Mouse (Mus musculus) CH12F3 (cell line): Measurements from ENCODE around the gene Hsd17b6.

Experiments used
- in situ Hi-C: fragments of 300-500 bp; cut with MboI; formaldehyde crosslinking; loops from 2 replicates; pipeline ENCODE4 v1.14.3; 2020; ENCODE audit warnings: low sequenced_read_pairs

The Hsd17b6 gene

GRCm38 (mm10) chr10:128008207-128008889 is 937 bp upstream of the Hsd17b6 start:
- in situ Hi-C loops: loop anchor here (5.0 to 10.0 kb wide), 2 partner anchors 46 to 64 kb away; no protein-coding TSS in a partner anchor

- in situ Hi-C loops: loop anchor here (5.0 to 10.0 kb wide), 2 partner anchors 43 to 61 kb away; no protein-coding TSS in a partner anchor
Observed at GRCm38 (mm10) chr10:128005479-128005878, 1.9 kb downstream of the Hsd17b6 start.

GRCm38 (mm10) chr10:128004918-128005317 is 2.5 kb downstream of the Hsd17b6 start:
- in situ Hi-C loops: loop anchor here (5.0 to 10.0 kb wide), 2 partner anchors 43 to 60 kb away; no protein-coding TSS in a partner anchor

GRCm38 (mm10) chr10:128003281-128003801 is 4.1 kb downstream of the Hsd17b6 start:
- in situ Hi-C loops: loop anchor here (10.0 kb wide), 1 partner anchor 59 kb away; no protein-coding TSS in a partner anchor

GRCm38 (mm10) chr10:127998260-127998659 is 9.2 kb downstream of the Hsd17b6 start:
- in situ Hi-C loops: no loop called here

- in situ Hi-C loops: no loop called here
Observed at GRCm38 (mm10) chr10:127996690-127997089, 10.7 kb downstream of the Hsd17b6 start.

GRCm38 (mm10) chr10:127985601-127986000 is 21.8 kb downstream of the Hsd17b6 start:
- in situ Hi-C loops: no loop called here

GRCm38 (mm10) chr10:127984650-127985049 is 22.8 kb downstream of the Hsd17b6 start:
- in situ Hi-C loops: no loop called here

- in situ Hi-C loops: no loop called here
Observed at GRCm38 (mm10) chr10:127975503-127975902, 31.9 kb downstream of the Hsd17b6 start.

- in situ Hi-C loops: no loop called here
Observed at GRCm38 (mm10) chr10:127974062-127974461, 33.3 kb downstream of the Hsd17b6 start.

GRCm38 (mm10) chr10:127971135-127971534 is 36.3 kb downstream of the Hsd17b6 start:
- in situ Hi-C loops: no loop called here

- in situ Hi-C loops: no loop called here
Observed at GRCm38 (mm10) chr10:127970359-127970831, 37.0 kb downstream of the Hsd17b6 start.

- in situ Hi-C loops: no loop called here
Observed at GRCm38 (mm10) chr10:127969820-127970219, 37.6 kb downstream of the Hsd17b6 start.

- in situ Hi-C loops: no loop called here
Observed at GRCm38 (mm10) chr10:127966506-127966905, 40.9 kb downstream of the Hsd17b6 start.

- in situ Hi-C loops: loop anchor here (5.0 kb wide), 1 partner anchor 43 kb away; the partner anchor contains the start of gene Hsd17b6
Observed at GRCm38 (mm10) chr10:127964004-127964403, 43.4 kb downstream of the Hsd17b6 start.

GRCm38 (mm10) chr10:127962451-127962850 is 45.0 kb downstream of the Hsd17b6 start:
- in situ Hi-C loops: loop anchor here (5.0 kb wide), 1 partner anchor 45 kb away; the partner anchor contains the start of gene Hsd17b6

GRCm38 (mm10) chr10:127959161-127959679 is 48.2 kb downstream of the Hsd17b6 start:
- in situ Hi-C loops: no loop called here

GRCm38 (mm10) chr10:127956168-127956816 is 51.1 kb downstream of the Hsd17b6 start:
- in situ Hi-C loops: no loop called here

- in situ Hi-C loops: no loop called here
Observed at GRCm38 (mm10) chr10:127955034-127955433, 52.4 kb downstream of the Hsd17b6 start.

- in situ Hi-C loops: no loop called here
Observed at GRCm38 (mm10) chr10:127951821-127952220, 55.6 kb downstream of the Hsd17b6 start.

- in situ Hi-C loops: no loop called here
Observed at GRCm38 (mm10) chr10:127951390-127951789, 56.0 kb downstream of the Hsd17b6 start.
